Mouse (Mus musculus) left cerebral cortex, adult 2 months (tissue): ENCODE data around the gene Togaram2. TPM values are rescaled to one million over a fixed set of nuclear protein-coding genes. Genes with fewer than 3 reads are reported as not detected.

Experiments used
- DNase-seq, 2 experiments: peaks; one replicate each; pipeline ENCODE4 v3.0.0; 2021 to 2022; ENCODE audit warnings: low spot score in 2 of 2, mixed read lengths in 1 of 2; ENCODE audit errors: extremely low spot score in 1 of 2
- H3K27ac ChIP-seq: fragments of 200-600 bp; 2 replicates; pipeline ENCODE4 v1.8.1; 2022
- H3K4me3 ChIP-seq: fragments of 200-600 bp; 2 replicates; pipeline ENCODE4 v1.8.1; 2022
- CTCF ChIP-seq: fragments of 200-600 bp; IDR thresholded peaks from 2 replicates; pipeline ENCODE4 v1.8.1; 2022; ENCODE audit warnings: antibody characterized with exemption, mild to moderate bottlenecking, moderate library complexity
- intact Hi-C: fragments of 180-260 bp; cut with DNase I; formaldehyde crosslinking; loops from one replicate; pipeline ENCODE4 v1.15.1; 2025
- total RNA-seq, 2 experiments: library from RNA; stranded (reverse); gene quantifications; 2 replicates each; pipeline ENCODE4 v1.2.3; 2021

Togaram2 gene
- total RNA-seq, 2 experiments from 2014 or later: 3.3 to 3.8 TPM

- DNase-seq: no peak
- Histone ChIP-seq H3K27ac (no peak overlapping the region), H3K4me3 (no peak overlapping the region)
- intact Hi-C loops: loop anchor here (5.0 to 10.0 kb wide), 3 partner anchors 582 to 944 kb away; partner anchors contain the start of gene Alk
- TF ChIP-seq CTCF: no peak
These were observed 12.7 kb upstream of the Togaram2 start for GRCm38 (mm10) chr17:71660390-71660789.

DNA sequence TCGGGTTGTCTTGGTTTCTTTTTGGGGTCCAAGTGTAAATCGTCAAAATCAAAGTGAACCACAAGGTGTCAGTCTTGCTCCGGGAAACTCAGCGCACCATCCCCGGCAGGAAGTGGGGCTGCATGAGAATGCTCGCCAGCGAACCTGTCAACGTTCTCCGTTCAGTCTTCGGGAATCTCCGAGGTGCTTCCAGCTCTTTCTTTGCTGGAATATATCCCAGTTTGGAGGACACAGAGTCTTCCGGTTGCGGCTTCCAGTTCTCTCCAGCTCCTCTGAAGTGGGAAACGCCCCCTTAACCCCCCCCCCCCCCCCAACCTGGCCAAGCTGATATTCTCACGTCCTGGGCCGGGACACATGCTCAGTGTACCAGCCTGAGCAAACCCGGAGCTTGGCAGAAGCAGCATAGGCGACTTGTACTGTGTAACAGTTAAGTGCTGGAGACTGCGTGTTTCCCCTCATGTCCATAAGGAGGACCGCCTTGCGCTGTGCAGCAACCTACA lies 10.3 kb upstream of the Togaram2 start:
- peak; percentile 73 to 74 for DNase-seq
- Histone ChIP-seq H3K27ac (no peak overlapping the region), H3K4me3 (peak overlapping the region; percentile 24)
- peak; percentile 71 for TF ChIP-seq CTCF
- intact Hi-C loops: loop anchor here (1.0 to 10.0 kb wide), 5 partner anchors 210 to 1118 kb away; partner anchors contain the start of gene Alk

- DNase-seq: no peak
- Histone ChIP-seq H3K4me3 (no peak overlapping the region), H3K27ac (no peak overlapping the region)
- TF ChIP-seq CTCF: no peak
- intact Hi-C loops: loop anchor here (2.0 to 10.0 kb wide), 4 partner anchors 579 to 1117 kb away; partner anchors contain the start of gene Alk
These were observed 9.6 kb upstream of the Togaram2 start for GRCm38 (mm10) chr17:71663491-71663890.

DNA sequence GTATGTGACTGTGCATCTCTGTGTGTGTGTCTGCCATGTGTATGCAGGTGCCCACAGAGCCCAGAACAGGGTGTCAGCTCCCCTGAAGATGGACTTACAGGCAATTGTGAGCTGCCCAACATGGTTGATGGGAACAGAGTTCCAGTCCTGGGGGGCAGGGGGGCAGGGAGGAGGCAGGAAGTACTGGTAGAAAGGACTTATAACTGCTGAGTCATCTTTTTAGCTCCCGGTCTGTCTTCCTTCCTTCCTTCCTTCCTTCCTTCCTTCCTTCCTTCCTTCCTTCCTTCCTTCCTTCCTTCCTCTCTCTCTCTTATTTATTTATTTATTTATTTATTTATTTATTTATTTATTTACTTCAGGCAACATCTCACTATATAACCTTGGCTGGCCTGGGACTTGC lies 8.9 kb upstream of the Togaram2 start:
- H3K4me3 ChIP-seq: no peak overlapping the region
- no peak overlapping the region for H3K27ac ChIP-seq
- no peak for TF ChIP-seq CTCF
- intact Hi-C loops: loop anchor here (5.0 to 10.0 kb wide), 3 partner anchors 578 to 941 kb away; partner anchors contain the start of gene Alk
- no peak for DNase-seq

GRCm38 (mm10) chr17:71665201-71665600 lies 7.9 kb upstream of the Togaram2 start:
- no peak overlapping the region for H3K4me3 ChIP-seq
- TF ChIP-seq CTCF: no peak
- no peak for DNase-seq
- intact Hi-C loops: loop anchor here (10.0 kb wide), 2 partner anchors 860 to 940 kb away; partner anchors contain the start of gene Alk
- no peak overlapping the region for H3K27ac ChIP-seq

DNA sequence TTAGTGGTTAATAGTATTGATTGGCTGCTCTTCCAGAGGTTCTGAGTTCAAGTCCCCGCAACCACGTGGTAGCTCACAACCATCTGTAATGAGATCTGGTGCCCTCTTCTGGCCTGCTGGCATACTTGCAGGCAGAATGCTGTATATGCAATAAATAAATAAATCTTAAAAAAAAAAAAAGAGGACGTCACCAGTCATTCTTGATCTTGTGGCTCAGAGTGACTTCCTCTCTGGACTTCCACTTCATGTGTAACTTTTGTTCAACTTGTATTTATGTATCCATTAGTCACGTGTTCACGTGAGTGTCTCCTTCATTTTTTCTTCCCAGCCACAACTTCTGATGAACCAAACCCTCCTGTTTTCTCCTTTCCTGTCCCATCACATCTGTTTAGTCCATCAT lies 3.5 kb upstream of the Togaram2 start:
- TF ChIP-seq CTCF: no peak; the same call in 1 of the 2 replicates
- no peak for DNase-seq
- intact Hi-C loops: loop anchor here (10.0 kb wide), 2 partner anchors 855 to 935 kb away; partner anchors contain the start of gene Alk

GRCm38 (mm10) chr17:71671840-71672546 lies 1.1 kb upstream of the Togaram2 start:
- no peak overlapping the region for H3K27ac ChIP-seq
- no peak for DNase-seq
- intact Hi-C loops: loop anchor here (5.0 kb wide), 1 partner anchor 110 kb away; no protein-coding TSS in a partner anchor
- TF ChIP-seq CTCF: peak; percentile 56
- no peak overlapping the region for H3K4me3 ChIP-seq

More for the DNA sequence above, 3.5 kb upstream of the Togaram2 start:
- Histone ChIP-seq H3K27ac (no peak overlapping the region), H3K4me3 (no peak overlapping the region)

DNA sequence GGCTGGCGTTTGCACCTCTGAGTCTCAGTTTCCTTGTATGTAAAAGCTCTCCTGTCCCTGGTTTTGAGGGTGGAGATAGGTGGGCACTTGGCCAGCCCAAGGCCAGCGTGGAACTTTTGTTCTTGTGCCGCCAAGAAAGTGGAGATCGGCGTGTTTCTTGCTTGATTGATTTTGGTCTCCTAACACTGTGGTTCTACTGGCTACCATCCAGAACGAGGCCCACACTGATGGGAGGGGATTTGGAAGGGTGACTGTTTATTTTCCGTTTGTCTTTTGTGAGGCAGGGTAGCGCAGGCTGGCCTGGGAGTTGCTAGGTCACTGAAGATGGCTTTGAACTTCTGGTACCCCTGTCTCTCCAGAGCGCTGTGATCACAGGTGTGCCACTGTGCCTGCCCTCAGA lies 875 bp downstream of the Togaram2 start:
- intact Hi-C loops: loop anchor here (5.0 kb wide), 1 partner anchor 108 kb away; no protein-coding TSS in a partner anchor
- Histone ChIP-seq H3K4me3 (no peak overlapping the region), H3K27ac (no peak overlapping the region)
- no peak for TF ChIP-seq CTCF
- DNase-seq: no peak

DNA sequence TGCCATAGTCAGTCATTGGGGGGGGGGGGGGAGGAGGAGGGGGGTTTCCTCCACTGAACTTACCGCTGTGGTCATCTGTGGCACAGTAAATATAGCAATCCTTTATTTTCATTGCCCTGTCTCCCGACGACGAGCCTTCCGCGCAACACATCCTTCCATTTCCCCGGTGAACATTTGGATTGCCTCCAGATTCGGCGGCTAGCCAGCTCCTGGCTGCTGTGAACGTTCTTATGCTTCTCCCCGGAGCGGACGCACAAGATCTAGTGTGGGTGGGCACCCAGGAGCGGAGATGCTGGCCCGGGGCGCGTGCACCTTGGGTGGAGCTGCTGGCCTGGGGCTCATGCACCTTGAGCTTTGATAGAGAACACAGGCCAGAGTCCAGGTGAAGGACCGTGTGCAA lies 1.8 kb downstream of the Togaram2 start:
- Histone ChIP-seq H3K27ac (no peak overlapping the region), H3K4me3 (no peak overlapping the region)
- intact Hi-C loops: loop anchor here (5.0 kb wide), 1 partner anchor 107 kb away; no protein-coding TSS in a partner anchor
- no peak for TF ChIP-seq CTCF
- no peak for DNase-seq

- DNase-seq: no peak
- Histone ChIP-seq H3K27ac (no peak overlapping the region), H3K4me3 (no peak overlapping the region)
- no peak for TF ChIP-seq CTCF
- intact Hi-C loops: no loop called here
These were observed 8.6 kb downstream of the Togaram2 start for GRCm38 (mm10) chr17:71681666-71682065.

GRCm38 (mm10) chr17:71682379-71682778 lies 9.3 kb downstream of the Togaram2 start:
- no peak for TF ChIP-seq CTCF
- intact Hi-C loops: no loop called here
- H3K27ac ChIP-seq: no peak overlapping the region
- no peak overlapping the region for H3K4me3 ChIP-seq
- no peak for DNase-seq

GRCm38 (mm10) chr17:71683281-71683680 lies 10.2 kb downstream of the Togaram2 start:
- no peak overlapping the region for H3K27ac ChIP-seq
- DNase-seq: no peak
- TF ChIP-seq CTCF: no peak
- intact Hi-C loops: no loop called here
- no peak overlapping the region for H3K4me3 ChIP-seq
